Mouse (Mus musculus) mouse embryonic stem cell (cell line): ENCODE measurements around the gene Col4a1.

Source experiments
- in situ Hi-C, 2 experiments: fragments of 300-500 bp; cut with MboI; formaldehyde crosslinking; loops; 1 replicate in 1 of 2; 3 replicates in 1 of 2; pipeline ENCODE4 v1.14.3; 2019 to 2020; ENCODE audit warnings: low sequenced_read_pairs in 2 of 2, low pct_unique_long_range_greater_than_20kb in 1 of 2, mixed read lengths in 1 of 2; ENCODE audit not compliant: unreplicated experiment in 1 of 2

The Col4a1 gene

DNA sequence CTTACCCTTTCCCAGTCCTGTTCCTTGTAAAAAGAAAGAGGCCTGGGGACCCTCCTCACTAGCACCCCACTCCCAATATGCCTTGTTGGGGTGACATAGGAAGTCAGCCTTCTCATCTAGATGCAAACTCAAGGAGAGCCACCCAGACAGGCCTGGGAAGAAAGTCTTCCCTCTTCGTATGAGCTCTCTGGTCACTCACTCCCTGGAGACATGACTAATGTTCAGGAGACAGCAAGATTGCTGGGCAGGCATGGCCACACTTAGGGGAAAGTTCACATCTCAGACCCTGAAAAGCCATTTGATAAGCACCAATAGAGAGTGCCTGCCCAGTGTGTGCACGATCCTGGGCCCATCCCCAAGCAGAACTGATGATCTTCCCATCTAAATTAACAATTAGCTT, 2.6 kb downstream of the Col4a1 start:
- in situ Hi-C loops, result loop anchor here in 1 of 2 experiments (25.0 kb wide), 1 partner anchor 1077 kb away; the partner anchor contains the start of gene Sox1

DNA sequence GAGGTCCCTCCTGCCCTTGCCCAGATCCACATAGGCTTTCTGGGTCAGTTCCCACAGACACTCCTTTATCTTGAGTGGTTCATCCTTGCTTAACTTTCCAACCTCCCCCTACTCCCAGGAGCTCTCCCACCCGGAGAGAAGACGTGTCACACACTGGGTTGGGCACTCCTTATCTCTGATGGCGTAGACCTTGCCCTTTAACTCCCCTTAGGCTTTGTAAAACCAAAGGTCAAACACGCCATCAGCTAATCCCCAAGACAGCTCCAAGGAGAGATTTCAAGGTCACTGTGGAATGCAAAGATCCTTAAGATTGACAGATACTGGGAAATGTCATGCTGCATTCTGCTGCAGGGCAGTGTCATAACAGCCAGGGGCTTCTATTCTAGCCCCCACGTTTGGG, 3.4 kb downstream of the Col4a1 start:
- in situ Hi-C loops, result loop anchor here in 1 of 2 experiments (25.0 kb wide), 1 partner anchor 1078 kb away; the partner anchor contains the start of gene Sox1

DNA sequence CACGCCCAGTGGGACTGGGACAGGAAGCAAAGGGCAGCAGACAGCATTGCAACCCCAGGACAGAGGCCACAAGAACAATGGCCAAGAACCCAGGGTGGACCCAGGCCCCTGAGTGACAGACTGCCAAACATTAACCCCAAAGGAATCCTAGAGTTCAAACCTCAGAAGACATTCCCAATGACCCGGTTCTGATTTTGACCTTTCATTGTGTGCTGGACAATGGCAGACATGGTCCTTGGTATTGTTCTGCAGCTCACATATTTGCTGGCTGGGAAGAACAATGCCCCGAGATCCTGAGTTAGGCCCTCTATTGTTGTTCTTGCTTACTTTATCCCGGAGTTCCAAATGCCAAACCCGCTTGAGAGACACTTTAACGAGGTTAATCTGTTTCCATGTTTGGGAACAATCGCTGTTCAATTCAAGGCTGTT, 4.0 kb downstream of the Col4a1 start:
- in situ Hi-C loops, result loop anchor here in 1 of 2 experiments (25.0 kb wide), 1 partner anchor 1079 kb away; the partner anchor contains the start of gene Sox1

DNA sequence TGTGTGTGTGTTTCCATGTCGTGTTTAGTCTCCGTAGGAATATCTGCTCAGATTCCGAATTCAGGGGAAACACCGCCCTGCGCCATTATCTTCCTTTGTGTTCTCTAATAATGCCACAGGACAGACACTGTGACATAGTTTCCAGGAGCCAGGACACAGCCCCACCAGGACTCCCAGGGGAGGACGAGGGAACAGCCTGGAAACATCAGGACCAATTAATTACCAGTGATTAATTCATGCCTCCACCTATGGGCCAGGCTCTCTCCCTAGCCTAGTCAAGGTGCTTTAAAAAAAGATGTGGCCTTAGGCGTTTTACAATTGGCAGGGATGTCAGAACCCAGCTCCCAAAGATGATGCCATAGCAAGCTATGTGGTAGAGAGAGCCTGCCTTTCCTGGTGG, 5.2 kb downstream of the Col4a1 start:
- in situ Hi-C loops, result loop anchor here in 1 of 2 experiments (25.0 kb wide), 1 partner anchor 1080 kb away; the partner anchor contains the start of gene Sox1

DNA sequence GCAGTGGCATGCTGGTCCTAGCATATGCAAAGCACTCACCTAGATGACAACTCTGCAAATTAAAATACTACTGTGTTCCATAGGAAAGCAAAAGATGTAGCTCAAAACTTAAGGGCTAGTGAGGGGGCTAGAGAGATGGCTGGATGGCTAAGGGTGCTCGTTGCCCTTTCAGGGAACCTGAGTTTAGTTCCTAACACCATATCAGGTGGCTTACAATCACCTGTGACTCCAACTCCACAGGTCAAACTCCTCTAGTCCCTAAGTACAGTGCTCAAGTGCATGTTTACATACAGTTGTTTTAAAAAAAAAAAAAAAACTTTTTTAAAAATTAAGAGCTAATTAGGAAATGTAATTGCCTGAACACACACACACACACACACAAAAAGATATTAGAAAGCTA, 7.1 kb downstream of the Col4a1 start:
- in situ Hi-C loops, result loop anchor here in 1 of 2 experiments (25.0 kb wide), 1 partner anchor 1082 kb away; the partner anchor contains the start of gene Sox1

DNA sequence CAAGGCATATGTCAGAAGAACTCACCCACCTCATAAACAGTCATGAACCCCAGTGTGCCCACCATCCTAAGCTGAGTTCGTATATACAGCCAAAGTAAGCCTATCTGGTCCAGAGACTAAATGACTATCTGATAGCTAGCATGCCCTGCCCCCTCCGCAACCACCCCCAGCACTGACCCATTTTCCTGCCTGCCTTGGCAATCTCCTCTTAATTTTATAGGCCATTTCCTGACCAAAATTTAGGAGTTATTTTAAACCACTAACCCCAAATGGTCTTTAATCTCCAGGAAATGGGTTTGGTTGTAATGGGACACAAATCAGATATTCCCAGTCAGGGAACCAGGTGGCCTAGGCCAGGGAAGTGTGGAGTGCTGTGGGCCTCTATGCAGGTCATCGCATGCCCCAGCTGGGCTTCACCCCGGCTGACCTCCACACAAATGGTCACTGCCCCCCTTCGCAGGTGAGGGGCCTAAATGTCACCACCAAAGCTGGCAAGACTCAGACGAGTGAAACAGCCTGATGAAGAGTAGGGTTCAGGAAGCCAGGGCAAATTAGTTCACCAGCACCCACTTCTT, 8.5 kb downstream of the Col4a1 start:
- in situ Hi-C loops, result loop anchor here in 1 of 2 experiments (25.0 kb wide), 1 partner anchor 1083 kb away; the partner anchor contains the start of gene Sox1

DNA sequence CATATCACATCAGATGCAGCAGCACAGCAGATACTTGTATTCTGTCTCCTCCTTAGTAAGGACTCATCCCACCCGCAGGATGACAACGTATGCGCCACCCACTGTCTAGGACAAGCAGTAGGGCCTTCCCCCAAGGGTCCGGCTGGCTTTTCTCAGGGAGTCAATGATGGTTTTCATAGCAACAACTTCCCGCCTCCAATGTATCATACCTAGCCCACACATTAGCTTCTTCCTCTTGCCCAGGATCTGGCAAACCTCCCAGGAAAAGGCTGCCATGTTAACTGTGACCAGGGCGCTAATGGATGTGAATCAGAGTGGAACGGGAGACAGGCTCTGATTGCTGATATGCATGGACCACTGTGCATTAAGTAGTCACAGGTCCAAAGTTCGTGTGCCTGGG, 12.2 kb downstream of the Col4a1 start:
- in situ Hi-C loops, result loop anchor here in 1 of 2 experiments (25.0 kb wide), 1 partner anchor 1087 kb away; the partner anchor contains the start of gene Sox1

DNA sequence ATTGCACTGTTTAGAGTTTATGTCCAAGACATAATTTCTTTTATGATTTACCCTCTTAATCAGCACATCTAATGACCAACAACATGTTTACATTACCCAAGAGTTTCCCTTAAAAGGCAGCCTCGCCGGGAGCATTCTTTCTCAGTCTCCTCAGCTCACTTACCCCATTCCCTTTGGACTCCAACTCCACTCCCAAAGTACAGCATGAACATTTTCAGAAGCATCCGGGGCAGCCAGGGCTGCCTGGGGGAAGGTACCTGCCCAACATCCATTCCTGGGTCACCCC, 13.4 kb downstream of the Col4a1 start:
- in situ Hi-C loops, result no loop called here

DNA sequence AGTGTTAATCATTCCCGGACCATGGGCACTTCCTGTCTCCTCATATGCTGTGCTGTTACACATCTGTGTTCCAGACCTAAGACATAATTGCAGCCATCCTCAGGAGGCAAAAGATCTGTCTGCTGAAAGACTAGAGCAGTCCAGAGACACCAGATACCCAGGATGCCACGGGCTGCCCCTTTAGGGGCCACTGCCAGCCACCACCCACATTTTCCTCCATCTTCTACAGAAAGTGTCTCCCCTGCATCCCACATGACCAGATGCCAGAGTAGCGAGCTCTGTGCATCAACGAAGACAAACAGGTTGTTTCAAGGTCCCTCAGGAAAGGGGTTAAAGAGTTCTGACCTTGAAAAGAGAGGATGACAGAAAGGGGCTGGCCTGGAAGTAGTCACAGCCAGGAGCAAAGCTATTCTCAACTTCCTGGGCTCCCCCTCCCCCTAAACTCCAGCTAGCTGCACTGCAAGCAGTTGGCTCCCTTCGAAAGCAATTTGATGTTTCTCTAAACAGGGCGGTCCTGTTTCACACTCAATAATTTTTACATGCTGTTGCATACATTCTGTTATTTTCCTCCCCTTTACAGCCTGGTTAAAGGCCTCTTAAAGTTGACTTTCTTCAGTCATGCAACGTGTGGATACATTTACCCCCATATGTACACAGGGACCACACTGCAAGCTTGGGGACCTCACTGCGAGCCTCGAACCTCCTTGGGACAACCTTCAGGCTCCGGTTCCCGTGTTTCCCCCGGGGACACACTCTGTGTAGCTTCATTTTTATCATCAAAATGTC, 13.9 kb downstream of the Col4a1 start:
- in situ Hi-C loops, result no loop called here

DNA sequence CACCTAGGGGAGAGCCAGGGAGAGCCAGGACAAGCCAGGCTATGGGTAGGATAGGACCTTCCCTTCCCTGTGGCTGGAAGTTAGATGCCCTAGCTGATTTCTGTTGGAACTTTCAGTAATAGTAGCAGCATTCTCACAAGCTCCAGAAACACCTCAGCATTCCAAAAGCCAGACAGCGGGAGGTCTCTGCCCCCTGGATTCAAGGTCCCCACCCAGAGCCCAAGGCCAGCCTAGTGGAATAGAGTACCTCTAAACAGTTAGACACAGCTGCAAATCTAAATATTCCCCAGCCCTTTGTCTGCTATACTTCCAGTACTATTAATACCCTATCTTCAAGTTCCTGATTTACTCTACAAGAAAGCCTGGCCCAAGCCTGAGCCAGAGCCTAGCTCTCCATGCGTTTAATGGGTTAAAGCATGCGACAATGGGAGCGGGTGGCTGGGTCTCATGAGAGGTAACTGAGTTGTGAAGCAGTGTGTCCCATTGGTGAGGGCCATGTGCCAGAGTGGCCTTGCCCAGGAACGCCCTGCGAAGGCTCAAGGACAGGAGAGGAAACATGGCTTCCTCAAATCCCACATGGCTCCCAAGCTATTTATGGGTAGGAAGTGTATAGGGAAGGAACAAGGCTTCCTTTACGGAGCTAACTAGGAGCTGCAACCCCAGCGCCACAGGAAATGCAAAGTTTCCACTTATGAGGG, 15.3 kb downstream of the Col4a1 start:
- in situ Hi-C loops, result no loop called here

DNA sequence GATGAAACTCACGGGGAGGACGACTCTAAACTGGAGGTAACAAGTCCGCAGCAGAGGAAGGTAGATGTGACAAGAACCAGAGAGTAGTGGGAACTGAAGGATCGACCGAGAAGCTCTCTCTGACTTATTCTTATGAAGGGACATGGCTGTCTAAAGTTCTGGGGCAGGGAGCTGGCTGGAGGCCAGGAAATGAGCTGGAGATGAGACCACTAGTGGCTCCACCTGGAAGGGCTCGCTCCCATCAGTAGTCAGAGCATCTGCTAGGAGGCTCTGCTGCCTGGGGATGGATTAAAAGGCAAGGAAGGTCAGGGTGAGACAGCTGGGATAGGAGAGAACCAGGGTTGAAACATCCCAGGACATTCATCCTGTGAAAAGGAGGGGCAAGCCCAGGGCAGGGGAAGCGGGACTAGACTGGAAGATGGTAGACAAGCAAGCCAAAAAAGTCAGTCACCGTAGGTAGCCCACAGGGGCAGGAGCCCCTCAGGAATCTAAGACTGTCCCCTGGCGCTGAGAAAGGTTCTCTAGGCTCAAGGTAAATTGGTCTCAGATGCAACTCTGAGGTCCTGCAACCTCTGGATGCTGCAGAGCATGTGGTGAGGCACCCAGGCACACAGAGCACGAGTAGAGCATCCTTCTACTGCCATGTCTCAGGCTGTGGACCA, 16.2 kb downstream of the Col4a1 start:
- in situ Hi-C loops, result no loop called here

DNA sequence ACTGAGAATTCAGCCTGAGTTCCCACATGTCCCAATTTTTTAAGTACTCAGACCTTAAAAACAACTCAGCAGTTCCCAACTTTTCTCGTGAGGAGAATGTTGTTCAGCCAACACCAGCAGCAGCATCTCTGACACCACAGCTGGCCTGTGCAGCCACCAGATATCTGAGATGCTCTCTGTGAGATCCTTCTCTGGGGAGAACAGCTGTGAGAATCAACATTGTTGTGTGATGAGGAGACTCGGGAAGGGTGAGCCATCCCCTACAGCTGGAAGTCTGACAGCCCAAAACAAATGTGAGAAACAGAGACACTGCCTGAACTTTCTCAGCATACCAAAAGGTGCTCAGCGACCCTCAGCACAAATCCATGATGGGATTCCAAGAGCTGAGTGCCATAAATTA, 20.0 kb downstream of the Col4a1 start:
- in situ Hi-C loops, result no loop called here

DNA sequence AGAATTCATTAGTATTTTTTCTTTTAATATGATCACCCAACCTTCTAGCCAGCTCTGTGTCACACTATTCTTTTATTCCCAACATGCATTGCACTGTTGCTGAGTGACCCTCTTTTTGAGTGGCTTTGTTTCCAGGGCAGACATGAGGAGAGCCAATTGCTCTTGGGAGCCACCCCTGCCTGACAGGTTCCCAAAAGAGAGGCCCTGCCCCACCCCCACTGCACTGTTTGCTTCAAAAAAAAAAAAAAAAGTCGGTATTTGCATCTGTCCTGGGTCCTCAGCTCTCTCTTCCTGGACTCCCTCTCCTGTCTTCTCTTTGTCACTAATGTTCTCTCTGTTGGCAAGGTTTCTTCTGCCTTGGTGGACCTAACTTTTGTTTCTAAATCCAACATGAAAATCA, 22.1 kb downstream of the Col4a1 start:
- in situ Hi-C loops, result no loop called here

DNA sequence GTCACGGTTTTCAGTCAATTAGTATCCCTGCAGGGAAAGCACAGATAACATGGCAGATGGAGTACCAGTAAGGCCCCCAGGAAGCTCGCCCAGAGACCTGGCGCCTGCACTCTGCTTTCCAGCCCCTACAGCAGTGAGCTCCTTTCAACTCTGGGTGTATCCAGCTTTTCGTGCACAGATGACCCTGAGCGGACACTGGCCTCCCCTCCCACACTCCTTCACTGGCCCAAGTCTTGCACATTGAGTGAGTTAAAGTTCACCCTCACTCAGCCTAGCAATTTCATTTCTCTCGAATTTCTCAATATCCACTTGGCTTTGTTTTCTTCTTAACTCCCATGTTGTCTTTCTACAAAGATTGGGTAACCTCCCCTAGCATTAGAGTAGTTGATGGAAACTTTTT, 24.3 kb downstream of the Col4a1 start:
- in situ Hi-C loops, result no loop called here

DNA sequence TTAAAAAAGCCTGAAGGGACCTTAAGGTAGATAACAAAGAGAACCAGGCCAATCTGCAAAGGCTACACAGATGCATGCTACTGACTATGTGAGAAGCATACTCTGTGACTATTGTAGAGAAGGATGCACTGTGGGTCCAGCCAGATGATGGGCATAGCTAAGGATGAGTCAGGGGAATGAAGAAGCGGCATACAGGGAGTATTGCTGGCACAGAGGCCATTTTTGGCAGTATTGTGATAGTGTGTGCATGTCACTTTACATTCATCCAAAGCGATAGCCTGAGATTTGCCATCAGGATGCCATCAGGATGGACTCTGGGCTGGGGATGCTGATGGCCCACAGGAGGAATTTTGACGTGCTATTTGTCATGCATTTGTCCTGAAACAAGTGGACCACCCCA, 25.5 kb downstream of the Col4a1 start:
- in situ Hi-C loops, result no loop called here

DNA sequence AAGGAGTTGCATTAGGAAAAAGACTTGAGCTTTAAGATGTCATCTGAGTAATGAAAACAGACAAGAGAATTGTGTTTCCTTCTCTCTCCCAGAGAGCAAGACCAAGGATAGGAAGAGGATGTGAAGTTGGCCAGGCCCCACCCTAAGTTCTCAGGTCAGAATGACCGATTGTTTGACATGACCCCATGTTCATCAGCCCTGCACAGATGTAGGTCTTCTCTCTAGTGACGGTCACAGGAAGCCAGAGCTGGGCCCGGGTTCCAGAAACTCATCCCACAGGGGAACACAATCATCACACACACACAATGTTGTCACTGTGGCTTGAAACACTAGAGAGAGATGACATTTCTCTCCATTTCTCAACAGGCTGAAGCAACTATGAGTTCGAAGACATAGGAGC, 27.2 kb downstream of the Col4a1 start:
- in situ Hi-C loops, result no loop called here

DNA sequence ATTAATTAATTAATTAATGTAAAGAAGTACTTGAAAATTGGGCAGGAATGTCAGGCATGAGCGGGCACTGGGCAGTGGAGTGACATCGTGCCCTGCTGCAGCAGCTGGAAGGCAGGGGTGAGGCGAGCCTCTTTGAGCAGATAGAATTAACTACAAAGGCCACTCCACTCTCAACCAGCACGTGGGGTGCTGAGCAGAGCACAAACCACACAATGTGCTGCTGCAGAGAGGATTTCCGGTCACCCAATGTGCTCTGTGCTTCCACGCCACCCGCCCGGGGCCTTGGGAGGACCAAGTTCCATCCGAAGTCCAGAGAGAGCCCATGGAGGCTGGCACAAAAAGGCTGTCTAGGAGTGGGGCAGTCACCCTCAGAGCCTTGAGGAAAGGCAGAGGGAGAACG, 29.4 kb downstream of the Col4a1 start:
- in situ Hi-C loops, result no loop called here

DNA sequence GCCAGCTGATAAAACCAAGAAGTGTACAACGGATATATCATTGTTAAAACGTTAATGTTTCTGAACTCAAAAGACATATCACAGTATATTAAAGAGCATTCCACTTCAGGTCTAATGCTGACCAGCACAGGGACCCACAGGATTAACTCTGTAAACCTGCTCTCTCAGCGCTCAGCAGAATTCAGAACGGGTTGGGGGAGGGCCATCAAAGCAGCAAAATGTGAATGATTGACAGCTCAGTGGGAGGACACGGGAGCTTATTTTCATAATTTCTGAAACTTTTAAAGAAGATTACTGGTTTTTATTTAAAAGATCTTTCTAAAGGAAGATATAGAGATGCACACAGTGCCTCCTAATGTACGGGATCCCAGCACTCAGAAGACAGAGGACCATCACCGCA, 29.9 kb downstream of the Col4a1 start:
- in situ Hi-C loops, result no loop called here

DNA sequence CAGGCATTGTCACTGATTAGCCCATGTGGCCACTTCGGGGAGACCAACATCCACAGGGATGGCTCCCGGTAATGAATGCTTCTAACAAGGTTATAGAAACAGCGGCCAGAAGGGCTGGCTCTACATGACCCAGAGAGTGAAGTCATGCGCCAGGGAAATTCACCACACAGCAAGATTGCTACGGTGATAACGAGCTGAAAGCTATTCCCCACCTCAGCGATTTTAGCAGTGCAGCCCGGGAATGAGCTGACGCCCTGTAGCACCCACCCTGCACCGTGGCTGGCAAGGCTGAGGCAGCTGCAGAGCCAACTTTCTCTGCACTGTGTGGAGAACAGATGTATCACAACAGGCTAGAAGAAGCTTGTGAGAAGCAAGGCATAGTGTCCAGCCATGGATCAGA, 30.5 kb downstream of the Col4a1 start:
- in situ Hi-C loops, result no loop called here
